Mouse (Mus musculus) left cerebral cortex, adult 2 months (tissue): Measurements from ENCODE around the gene Aaas. TPM values are rescaled to one million over a fixed set of nuclear protein-coding genes. Genes with fewer than 3 reads are reported as not detected.

Source experiments
- DNase-seq, 2 experiments: peaks; one replicate each; pipeline ENCODE4 v3.0.0; 2021 to 2022; ENCODE audit warnings: low spot score in 2 of 2, mixed read lengths in 1 of 2; ENCODE audit errors: extremely low spot score in 1 of 2
- H3K27ac ChIP-seq: fragments of 200-600 bp; 2 replicates; pipeline ENCODE4 v1.8.1; 2022
- H3K4me3 ChIP-seq: fragments of 200-600 bp; 2 replicates; pipeline ENCODE4 v1.8.1; 2022
- CTCF ChIP-seq: fragments of 200-600 bp; IDR thresholded peaks from 2 replicates; pipeline ENCODE4 v1.8.1; 2022; ENCODE audit warnings: antibody characterized with exemption, mild to moderate bottlenecking, moderate library complexity
- intact Hi-C: fragments of 180-260 bp; cut with DNase I; formaldehyde crosslinking; loops from one replicate; pipeline ENCODE4 v1.15.1; 2025
- total RNA-seq, 2 experiments: library from RNA; stranded (reverse); gene quantifications; 2 replicates each; pipeline ENCODE4 v1.2.3; 2021

Aaas gene
- total RNA-seq, 2 experiments from 2014 or later, result 14.3 to 18.9 TPM

GRCm38 (mm10) chr15:102295633-102296367 is 54.8 kb downstream of the Aaas start, which contains the start of gene Espl1:
Gene Espl1, plus strand, starts transcription at chr15:102296266.
- peak; percentile 91 to 92 for DNase-seq
- intact Hi-C loops, result no loop called here
- no peak for TF ChIP-seq CTCF
- Histone ChIP-seq H3K27ac (peak within 1 kb of the TSS; percentile 69), H3K4me3 (peak within 1 kb of the TSS; percentile 48)

Other genes with a start within 250 kb of the Aaas start
- gene Spryd3, start 214.5 kb downstream of the Aaas start, total RNA-seq, result 100 to 1,000 TPM; 152 TPM
- gene Igfbp6, start 206.4 kb downstream of the Aaas start, total RNA-seq, result 10 to 100 TPM; 57.4 to 64.8 TPM
- under 1 TPM in 1 of 2 experiments, not detected in 1; 0.26 TPM for gene Soat2, start 200.2 kb downstream of the Aaas start, total RNA-seq
- 10 to 100 TPM; 69.6 to 72.4 TPM for gene Zfp740, start 147.5 kb downstream of the Aaas start, total RNA-seq
- 10 to 100 TPM; 28.5 to 30.4 TPM for gene Csad, start 146.0 kb downstream of the Aaas start, total RNA-seq
- 1 to 10 TPM in 1 of 2 experiments, under 1 TPM in 1; 0.86 to 1.3 TPM for gene Itgb7, start 118.8 kb downstream of the Aaas start, total RNA-seq
- gene Rarg, start 93.3 kb downstream of the Aaas start, total RNA-seq, result 10 to 100 TPM; 13.8 to 17.1 TPM
- not detected for gene Gm9918, start 80.2 kb downstream of the Aaas start, total RNA-seq
- 10 to 100 TPM; 40.6 to 42.8 TPM for gene Mfsd5, start 71.3 kb downstream of the Aaas start, total RNA-seq
- 1 to 10 TPM; 1.1 to 1.5 TPM for gene Espl1, start 54.5 kb downstream of the Aaas start, total RNA-seq
- 100 to 1,000 TPM; 408 to 428 TPM for gene Pfdn5, start 24.7 kb downstream of the Aaas start, total RNA-seq
- gene Myg1, start 19.1 kb downstream of the Aaas start, total RNA-seq, result 10 to 100 TPM; 65.1 to 67.9 TPM
- under 1 TPM; 0.27 to 0.61 TPM for gene Sp7, start 16.4 kb upstream of the Aaas start, total RNA-seq
- gene Sp1, start 55.4 kb upstream of the Aaas start, total RNA-seq, result 10 to 100 TPM; 26.8 to 27.2 TPM
- 1 to 10 TPM in 1 of 2 experiments, under 1 TPM in 1; 0.98 to 3.2 TPM for gene Amhr2, start 94.6 kb upstream of the Aaas start, total RNA-seq
- gene Prr13, start 108.3 kb upstream of the Aaas start, total RNA-seq, result 10 to 100 TPM; 46.1 to 47.6 TPM
- gene Pcbp2, start 119.8 kb upstream of the Aaas start, total RNA-seq, result 100 to 1,000 TPM; 497 to 500 TPM
- not detected for gene Gm10337, start 153.0 kb upstream of the Aaas start, total RNA-seq
- 10 to 100 TPM; 96.5 to 96.8 TPM for gene Map3k12, start 166.3 kb upstream of the Aaas start, total RNA-seq
- 10 to 100 TPM; 32.4 to 36.2 TPM for gene Tarbp2, start 167.4 kb upstream of the Aaas start, total RNA-seq
- 1 to 10 TPM; 2.4 to 2.6 TPM for gene Npff, start 174.2 kb upstream of the Aaas start, total RNA-seq